Mouse (Mus musculus) kidney, postnatal 0 days (tissue): ENCODE measurements around the gene Lmo2. TPM values are rescaled to one million over a fixed set of nuclear protein-coding genes. Genes with fewer than 3 reads are reported as not detected.

Experiments
- ATAC-seq: fragments of 200-750 bp; cut with Nextera tagmentation; replicated peaks from 2 replicates; pipeline ENCODE4 v1.8.0; 2017; ENCODE audit warnings: low read depth, moderate number of reproducible peaks, moderate TSS enrichment, moderate library complexity; ENCODE audit not compliant: low FRiP score
- DNase-seq: peaks from one replicate; pipeline ENCODE4 v3.0.0-alpha.2; 2016; ENCODE audit warnings: low spot score
- H3K27ac ChIP-seq: fragments of 300-500 bp; sonication (generic); 2 replicates; pipeline ENCODE4 v1.5.1; 2014; ENCODE audit warnings: mild to moderate bottlenecking
- H3K27me3 ChIP-seq: fragments of 300-500 bp; sonication (generic); 2 replicates; pipeline ENCODE4 v1.6.1; 2014; ENCODE audit warnings: low read length, mixed read lengths; ENCODE audit not compliant: insufficient read depth
- H3K36me3 ChIP-seq: fragments of 300-500 bp; sonication (generic); 2 replicates; pipeline ENCODE4 v1.6.1; 2014; ENCODE audit warnings: low read length, mixed read lengths; ENCODE audit not compliant: insufficient read depth
- H3K4me1 ChIP-seq: fragments of 300-500 bp; sonication (generic); replicated peaks from 2 replicates; pipeline ENCODE4 v1.6.1; 2014; ENCODE audit warnings: antibody characterized with exemption, low read length, mixed read lengths; ENCODE audit not compliant: insufficient read depth
- H3K4me2 ChIP-seq: fragments of 300-500 bp; sonication (generic); 2 replicates; pipeline ENCODE4 v1.6.1; 2014; ENCODE audit warnings: mild to moderate bottlenecking, low read length, moderate library complexity, mixed read lengths
- H3K4me3 ChIP-seq: fragments of 300-500 bp; sonication (generic); replicated peaks from 2 replicates; pipeline ENCODE4 v1.5.1; 2014; ENCODE audit warnings: low read depth, low read length
- H3K9ac ChIP-seq: fragments of 300-500 bp; sonication (generic); 2 replicates; pipeline ENCODE4 v1.6.1; 2014; ENCODE audit warnings: low read depth, low read length
- H3K9me3 ChIP-seq: fragments of 300-500 bp; sonication (generic); replicated peaks from 2 replicates; pipeline ENCODE4 v1.6.1; 2016; ENCODE audit warnings: low read length, inconsistent platforms, mixed read lengths
- CTCF ChIP-seq: IDR thresholded peaks from 2 replicates; pipeline ENCODE4 v1.5.1; 2016; ENCODE audit warnings: antibody characterized with exemption, low read depth, mild to moderate bottlenecking, moderate library complexity
- WGBS: fragments of 180-500 bp; shearing (Covaris S2); extraction: QIAGEN DNeasy Blood & Tissue Kit; methylation state at CpG from one replicate; pipeline ENCODE4 v1.1.7; 2014; 5-methylcytosine and 5-hydroxymethylcytosine counted together
- polyA plus RNA-seq: library from polyadenylated mRNA; unstranded; fragments of >200 nt; fragmentation: Nextera tagmentation; extraction: Ambion mirVana; gene quantifications from 2 replicates; pipeline ENCODE4 v1.2.1, GENCODE M21; 2015

Lmo2 gene
- polyA plus RNA-seq, 1 experiment from 2014 or later, result 43.7 TPM

- peaks cover 4% of the 10 kb centered on the region; the same call in 1 of the 2 replicates for H3K4me1 ChIP-seq
- no peak overlapping the region for H3K4me3 ChIP-seq
- no peak for ATAC-seq
- H3K27me3 ChIP-seq, result no peaks in the 10 kb centered on the region
- no peak for DNase-seq
- no peak overlapping the region for H3K4me2 ChIP-seq
- no peaks in the 10 kb centered on the region for H3K9me3 ChIP-seq
- H3K27ac ChIP-seq, result no peak overlapping the region
- no peaks in the 10 kb centered on the region for H3K36me3 ChIP-seq
- 85% methylated on average over 3 of the region's 3 CpGs for WGBS
- no peak overlapping the region for H3K9ac ChIP-seq
- no peak for TF ChIP-seq CTCF
Measured at GRCm38 (mm10) chr2:103965391-103965790, 7.6 kb downstream of the Lmo2 start.

GRCm38 (mm10) chr2:103968186-103968585, 10.4 kb downstream of the Lmo2 start:
- WGBS, result 67% methylated on average over 4 of the region's 4 CpGs
- Histone ChIP-seq H3K4me3 (no peak overlapping the region), H3K4me2 (no peak overlapping the region), H3K9me3 (no peaks in the 10 kb centered on the region), H3K36me3 (no peaks in the 10 kb centered on the region), H3K27ac (no peak overlapping the region), H3K27me3 (no peaks in the 10 kb centered on the region; the same call in 1 of the 2 replicates), H3K4me1 (peaks cover 4% of the 10 kb centered on the region; the same call in 1 of the 2 replicates), H3K9ac (no peak overlapping the region)
- ATAC-seq (no peak), DNase-seq (no peak)
- no peak for TF ChIP-seq CTCF

GRCm38 (mm10) chr2:103968919-103969436, 11.2 kb downstream of the Lmo2 start:
- H3K4me2 ChIP-seq, result peak overlapping the region; percentile 67
- H3K9ac ChIP-seq, result peak overlapping the region; percentile 68; the same call in 1 of the 2 replicates
- H3K4me1 ChIP-seq, result peaks cover 4% of the 10 kb centered on the region; the same call in 1 of the 2 replicates
- H3K27ac ChIP-seq, result peak overlapping the region; percentile 71; the same call in 1 of the 2 replicates
- peak overlapping the region; percentile 67 for H3K4me3 ChIP-seq
- ATAC-seq (no peak), DNase-seq (no peak)
- H3K9me3 ChIP-seq, result no peaks in the 10 kb centered on the region
- H3K36me3 ChIP-seq, result no peaks in the 10 kb centered on the region
- WGBS, result 24% methylated on average over 10 of the region's 10 CpGs
- no peak; the same call in 1 of the 2 replicates for TF ChIP-seq CTCF
- no peaks in the 10 kb centered on the region; the same call in 1 of the 2 replicates for H3K27me3 ChIP-seq

GRCm38 (mm10) chr2:103969437-103970040, 11.8 kb downstream of the Lmo2 start:
- H3K4me1 ChIP-seq, result peaks cover 4% of the 10 kb centered on the region; the same call in 1 of the 2 replicates
- ATAC-seq (peak; percentile 87), DNase-seq (peak; percentile 73)
- peak overlapping the region; percentile 68 for H3K9ac ChIP-seq
- H3K4me2 ChIP-seq, result peak overlapping the region; percentile 67
- H3K9me3 ChIP-seq, result no peaks in the 10 kb centered on the region
- H3K36me3 ChIP-seq, result no peaks in the 10 kb centered on the region
- peak overlapping the region; percentile 67 for H3K4me3 ChIP-seq
- no peaks in the 10 kb centered on the region; the same call in 1 of the 2 replicates for H3K27me3 ChIP-seq
- WGBS, result under 1% methylated on average over 39 of the region's 40 CpGs
- peak overlapping the region; percentile 71 for H3K27ac ChIP-seq
- peak; percentile 50; the same call in 1 of the 2 replicates for TF ChIP-seq CTCF

GRCm38 (mm10) chr2:103970041-103970790, 12.4 kb downstream of the Lmo2 start:
- H3K4me3 ChIP-seq, result peak overlapping the region; percentile 67
- WGBS, result under 1% methylated on average over 74 of the region's 79 CpGs
- peak overlapping the region; percentile 68 for H3K9ac ChIP-seq
- H3K27ac ChIP-seq, result peak overlapping the region; percentile 11
- TF ChIP-seq CTCF, result no peak
- DNase-seq (peak; percentile 68), ATAC-seq (peak; percentile 30; the same call in 1 of the 2 replicates)
- peak overlapping the region; percentile 67 for H3K4me2 ChIP-seq
- H3K4me1 ChIP-seq, result peaks cover 4% of the 10 kb centered on the region; the same call in 1 of the 2 replicates
- no peaks in the 10 kb centered on the region for H3K36me3 ChIP-seq
- no peaks in the 10 kb centered on the region for H3K9me3 ChIP-seq
- H3K27me3 ChIP-seq, result no peaks in the 10 kb centered on the region; the same call in 1 of the 2 replicates
